Mouse (Mus musculus): Measurements from ENCODE around the gene Olfr488.
"Not testable (repeated sequence)": the region's sequence is repeated elsewhere in the genome, so short reads cannot be mapped to it uniquely, and the experiment has no call there.

Olfr488 gene

DNA sequence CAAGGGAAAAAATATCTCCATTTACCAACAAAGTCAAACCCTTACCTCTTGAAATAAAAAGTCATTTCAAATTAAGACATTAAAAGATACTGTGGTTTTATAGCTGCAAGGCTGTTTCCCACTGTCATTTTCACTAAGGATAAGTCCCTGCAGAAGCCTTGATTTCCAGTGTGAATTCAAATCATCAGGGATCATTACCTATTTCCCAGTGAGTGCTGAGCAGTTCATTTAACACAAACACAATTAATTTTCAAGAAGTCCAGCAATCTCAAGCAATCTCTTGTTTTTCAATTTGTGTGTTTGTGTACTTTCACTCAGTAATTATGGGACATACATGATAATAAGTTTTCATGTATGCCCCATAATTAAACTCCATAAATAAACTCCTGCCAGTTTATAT lies at the start of gene Olfr488:
TSS of gene Olfr488 (minus strand) at position 101 of the 400 bp plus-strand sequence.
- no peak for DNase-seq

DNA sequence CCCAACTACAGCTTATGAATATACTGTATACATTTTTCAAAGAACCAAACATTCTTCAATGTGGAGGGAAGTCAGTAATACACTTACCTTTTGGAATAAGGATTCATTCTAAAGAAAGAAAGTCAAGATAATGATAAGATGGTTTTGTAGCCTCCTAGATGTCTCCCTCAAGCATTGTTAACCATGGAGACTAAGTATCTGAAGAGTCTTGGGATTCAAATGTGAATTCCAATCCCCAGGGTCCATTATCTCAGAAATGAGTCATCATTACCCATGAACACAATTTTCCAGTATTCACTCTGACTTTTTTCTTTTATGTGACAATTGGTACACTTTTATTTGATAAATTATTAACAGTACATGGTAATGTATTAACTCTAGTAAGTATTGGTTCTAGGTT lies 30.7 kb upstream of the Olfr488 start, which contains the start of gene Olfr490:
TSS of gene Olfr490 (minus strand) at position 101 of the 400 bp plus-strand sequence.
- DNase-seq, result no peak

DNA sequence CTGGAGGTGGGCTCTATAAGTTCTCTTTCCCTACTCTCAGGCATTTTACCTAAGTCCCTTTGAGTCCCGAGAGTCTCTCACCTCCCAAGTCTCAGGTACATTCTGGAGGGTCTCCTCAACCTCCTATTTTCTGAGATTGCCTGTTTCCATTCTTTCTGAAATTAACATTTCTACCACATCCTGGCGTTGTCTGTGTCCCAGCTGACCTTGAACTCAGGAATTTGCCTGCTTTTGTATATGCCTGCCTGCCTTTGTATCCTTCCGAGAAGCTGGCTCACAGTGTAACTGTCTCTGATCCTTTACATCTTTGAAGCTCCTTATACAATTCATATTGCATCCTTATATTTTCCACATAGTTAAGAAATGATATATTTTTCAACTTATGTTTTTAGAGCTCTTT lies 24.6 kb downstream of the Olfr488 start:
- DNase-seq, result no peak

DNA sequence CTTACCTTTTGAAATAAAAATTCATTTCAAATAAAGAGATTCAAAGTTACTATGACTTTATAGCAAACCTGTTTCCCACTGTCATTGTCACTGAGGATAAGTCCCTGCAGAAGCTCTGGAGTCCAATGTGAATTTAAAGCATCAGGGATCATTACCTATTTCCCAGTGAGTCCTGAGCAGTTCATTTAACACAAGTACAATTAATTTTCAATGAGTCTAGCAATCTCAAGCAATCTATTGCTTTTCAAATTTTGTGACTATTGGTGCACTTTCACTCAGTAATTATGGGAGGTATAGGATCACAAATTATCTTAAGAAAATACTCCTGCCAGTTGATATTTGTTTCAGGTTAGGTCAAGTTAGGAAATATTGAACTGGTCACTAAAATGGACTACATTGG lies 43.6 kb downstream of the Olfr488 start, which contains the start of gene Olfr487:
TSS of gene Olfr487 (minus strand) at position 101 of the 400 bp plus-strand sequence.
- DNase-seq, result not testable (repeated sequence)
